Mouse (Mus musculus): ENCODE results near the gene Atp6v1fnb.

DNA sequence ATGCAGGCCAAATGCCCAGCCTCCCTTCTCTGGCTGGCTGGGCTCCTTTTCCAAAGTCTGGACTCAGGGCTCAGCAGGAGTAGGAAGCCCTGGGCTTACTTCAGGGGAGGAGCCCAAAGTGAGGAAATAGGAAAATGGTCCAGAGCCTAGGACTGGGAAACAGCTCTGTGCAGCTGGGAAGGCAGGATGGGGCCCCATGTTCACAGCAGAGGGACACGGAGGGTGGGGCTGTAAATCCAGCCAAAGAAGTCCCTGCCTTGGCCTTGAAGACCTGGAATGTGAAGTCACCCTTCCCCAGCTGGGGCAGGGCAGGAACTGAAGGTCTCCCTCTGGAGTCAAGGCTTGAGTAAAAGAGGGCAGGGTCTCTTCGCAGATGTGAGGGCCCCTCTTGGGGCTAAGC lies 37.8 kb downstream of the Atp6v1fnb start:
- TF ChIP-seq CTCF (IDR thresholded peaks at IDR 0.05) (no peak), EP300 (IDR thresholded peaks at IDR 0.05) (no peak)
